Mouse (Mus musculus) kidney, adult 2 months (tissue): ENCODE measurements around the gene Prkcsh.

Experiments used
- CTCF ChIP-seq: fragments of 200-500 bp; conservative IDR thresholded peaks from 2 replicates; pipeline ENCODE4 v1.5.1; 2011; ENCODE audit warnings: low read depth, mild to moderate bottlenecking, control low read depth, low read length, moderate library complexity, mixed read lengths; ENCODE audit not compliant: insufficient read depth, insufficient read length
- POLR2A ChIP-seq: fragments of 200-500 bp; IDR thresholded peaks from one replicate; pipeline ENCODE4 v1.6.1; 2011; ENCODE audit warnings: low read depth, low read length, control low read depth

DNA sequence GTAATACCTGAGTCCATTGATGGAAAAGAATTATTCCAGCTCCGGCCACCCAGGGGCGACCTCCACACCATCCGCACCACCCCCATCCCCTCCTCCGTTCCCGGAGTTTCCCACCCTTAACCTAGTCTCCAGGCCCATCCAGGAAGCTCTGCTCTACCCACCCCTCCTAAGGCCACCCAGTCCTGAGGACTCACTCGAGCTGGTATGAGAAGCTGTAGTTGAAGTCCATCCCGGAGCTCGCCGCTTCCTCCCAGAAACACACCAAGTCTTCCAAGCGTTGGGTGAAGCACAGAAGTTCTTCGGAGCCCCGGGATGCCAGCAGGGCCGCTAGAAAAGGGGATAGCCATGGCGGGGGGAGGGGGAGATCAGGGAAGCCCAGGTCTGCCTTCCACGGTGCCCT lies 40.6 kb upstream of the Prkcsh start:
- TF ChIP-seq POLR2A, result no peak
- no peak for TF ChIP-seq CTCF
